Mouse (Mus musculus): ENCODE data around the gene Sec1. TPM values are rescaled to one million over a fixed set of nuclear protein-coding genes. Genes with fewer than 3 reads are reported as not detected.

The Sec1 gene
- total and polyA plus RNA-seq, 3 experiments: 0.16 to 0.25 (median 0.16) TPM

GRCm38 (mm10) chr7:45699523-45700141 is 5.4 kb upstream of the Sec1 start, which contains the start of gene Car11:
Gene Car11, plus strand, starts transcription at chr7:45699843.
- Histone ChIP-seq H3K4me3 (peak within 1 kb of the TSS; percentile 44), H3K36me3 (ENCODE audit: control insufficient read depth, insufficient read depth, low read length) (no peaks in the 10 kb centered on the region), H3K27ac (peak within 1 kb of the TSS; percentile 2; the same call in 1 of the 2 replicates), H3K79me2 (replicated peaks; ENCODE audit: control insufficient read depth, insufficient read depth, low read length) (no peaks in the 10 kb centered on the region), H3K9ac (ENCODE audit: low read depth, low read length) (peak within 1 kb of the TSS; percentile 68), H3K4me1 (ENCODE audit: control insufficient read depth, insufficient read depth, low read length) (peaks cover 9% of the 10 kb centered on the region), H3K27me3 (ENCODE audit: control insufficient read depth, insufficient read depth, low read length) (0 out of 2 replicates have a peak, but pooled peaks cover 3% of the 10 kb centered on the region)
- DNase-seq: no peak
- 7% methylated on average over 36 of the region's 36 CpGs for WGBS
- TF ChIP-seq CTCF (IDR thresholded peaks at IDR 0.05) (no peak), POLR2A (IDR thresholded peaks at IDR 0.05; ENCODE audit: insufficient read depth, low read depth, low read length) (no peak), EP300 (IDR thresholded peaks at IDR 0.05; ENCODE audit: insufficient read depth, low read depth, low read length) (no peak)
- intact Hi-C loops (cut with DNase I): loop anchor here (5.0 kb wide), 3 partner anchors 172 to 1147 kb away; partner anchors contain the start of genes Nr1h2, Plekha4 and Ppp1r15a

- 0 out of 2 replicates have a peak, but pooled peaks cover 3% of the 10 kb centered on the region for H3K27me3 ChIP-seq (ENCODE audit: control insufficient read depth, insufficient read depth, low read length)
- TF ChIP-seq POLR2A (IDR thresholded peaks at IDR 0.05; ENCODE audit: insufficient read depth, low read depth, low read length) (no peak), EP300 (IDR thresholded peaks at IDR 0.05; ENCODE audit: insufficient read depth, low read depth, low read length) (no peak)
- no peak overlapping the region for H3K4me3 ChIP-seq
- WGBS: 76% methylated on average over 7 of the region's 7 CpGs
- H3K9ac ChIP-seq (ENCODE audit: low read depth, low read length): no peak overlapping the region
- intact Hi-C loops (cut with DNase I): no loop called here
- no peaks in the 10 kb centered on the region for H3K79me2 ChIP-seq (replicated peaks; ENCODE audit: control insufficient read depth, insufficient read depth, low read length)
- no peaks in the 10 kb centered on the region for H3K36me3 ChIP-seq (ENCODE audit: control insufficient read depth, insufficient read depth, low read length)
- no peak overlapping the region for H3K27ac ChIP-seq
- no peak for DNase-seq
- peaks cover 4% of the 10 kb centered on the region; the same call in 1 of the 2 replicates for H3K4me1 ChIP-seq (ENCODE audit: control insufficient read depth, insufficient read depth, low read length)
Observed at GRCm38 (mm10) chr7:45697894-45698293, 3.7 kb upstream of the Sec1 start.

- no peak overlapping the region for H3K4me3 ChIP-seq
- H3K9ac ChIP-seq (ENCODE audit: low read depth, low read length): no peak overlapping the region
- intact Hi-C loops (cut with DNase I): no loop called here
- H3K27me3 ChIP-seq (ENCODE audit: control insufficient read depth, insufficient read depth, low read length): 0 out of 2 replicates have a peak, but pooled peaks cover 3% of the 10 kb centered on the region
- H3K79me2 ChIP-seq (replicated peaks; ENCODE audit: control insufficient read depth, insufficient read depth, low read length): no peaks in the 10 kb centered on the region
- H3K36me3 ChIP-seq (ENCODE audit: control insufficient read depth, insufficient read depth, low read length): no peaks in the 10 kb centered on the region
- WGBS: 30% methylated on average over 6 of the region's 6 CpGs
- no peak overlapping the region for H3K27ac ChIP-seq
- 0 out of 2 replicates have a peak, but pooled peaks cover 1% of the 10 kb centered on the region for H3K4me1 ChIP-seq (ENCODE audit: control insufficient read depth, insufficient read depth, low read length)
- no peak for DNase-seq
- TF ChIP-seq POLR2A (IDR thresholded peaks at IDR 0.05; ENCODE audit: insufficient read depth, low read depth, low read length) (no peak), EP300 (IDR thresholded peaks at IDR 0.05; ENCODE audit: insufficient read depth, low read depth, low read length) (no peak), CTCF (IDR thresholded peaks at IDR 0.05) (no peak)
Observed at GRCm38 (mm10) chr7:45695098-45695497, 896 bp upstream of the Sec1 start.

- DNase-seq: no peak
- no peaks in the 10 kb centered on the region for H3K79me2 ChIP-seq (replicated peaks; ENCODE audit: control insufficient read depth, insufficient read depth, low read length)
- no peak overlapping the region for H3K9ac ChIP-seq (ENCODE audit: low read depth, low read length)
- WGBS: 76% methylated on average over 2 of the region's 2 CpGs
- H3K4me1 ChIP-seq (ENCODE audit: control insufficient read depth, insufficient read depth, low read length): peaks cover 1% of the 10 kb centered on the region; the same call in 1 of the 2 replicates
- no peaks in the 10 kb centered on the region for H3K36me3 ChIP-seq (ENCODE audit: control insufficient read depth, insufficient read depth, low read length)
- TF ChIP-seq CTCF (IDR thresholded peaks at IDR 0.05): no peak
- no peak for TF ChIP-seq EP300 (IDR thresholded peaks at IDR 0.05; ENCODE audit: insufficient read depth, low read depth, low read length)
- TF ChIP-seq POLR2A (IDR thresholded peaks at IDR 0.05; ENCODE audit: insufficient read depth, low read depth, low read length): no peak
- H3K27me3 ChIP-seq (ENCODE audit: control insufficient read depth, insufficient read depth, low read length): no peaks in the 10 kb centered on the region
- H3K27ac ChIP-seq: no peak overlapping the region
- no peak overlapping the region for H3K4me3 ChIP-seq
- intact Hi-C loops (cut with DNase I): no loop called here
Observed at GRCm38 (mm10) chr7:45692364-45692763, 1.8 kb downstream of the Sec1 start.

GRCm38 (mm10) chr7:45689800-45690199 is 4.4 kb downstream of the Sec1 start:
- Histone ChIP-seq H3K27ac (no peak overlapping the region), H3K4me1 (ENCODE audit: control insufficient read depth, insufficient read depth, low read length) (peaks cover 1% of the 10 kb centered on the region; the same call in 1 of the 2 replicates), H3K4me3 (no peak overlapping the region), H3K27me3 (ENCODE audit: control insufficient read depth, insufficient read depth, low read length) (no peaks in the 10 kb centered on the region), H3K36me3 (ENCODE audit: control insufficient read depth, insufficient read depth, low read length) (no peaks in the 10 kb centered on the region), H3K9ac (ENCODE audit: low read depth, low read length) (no peak overlapping the region), H3K79me2 (replicated peaks; ENCODE audit: control insufficient read depth, insufficient read depth, low read length) (no peaks in the 10 kb centered on the region)
- TF ChIP-seq CTCF (IDR thresholded peaks at IDR 0.05): no peak
- no peak for TF ChIP-seq EP300 (IDR thresholded peaks at IDR 0.05; ENCODE audit: insufficient read depth, low read depth, low read length)
- TF ChIP-seq POLR2A (IDR thresholded peaks at IDR 0.05; ENCODE audit: insufficient read depth, low read depth, low read length): no peak
- intact Hi-C loops (cut with DNase I): loop anchor here (10.0 kb wide), 1 partner anchor 135 kb away; the partner anchor contains the start of gene Hsd17b14
- WGBS: 14% methylated on average over 11 of the region's 11 CpGs
- DNase-seq: no peak

GRCm38 (mm10) chr7:45689099-45689498 is 5.1 kb downstream of the Sec1 start:
- no peak overlapping the region for H3K4me3 ChIP-seq
- H3K36me3 ChIP-seq (ENCODE audit: control insufficient read depth, insufficient read depth, low read length): no peaks in the 10 kb centered on the region
- WGBS: 80% methylated on average over 6 of the region's 6 CpGs
- no peak overlapping the region for H3K9ac ChIP-seq (ENCODE audit: low read depth, low read length)
- TF ChIP-seq POLR2A (IDR thresholded peaks at IDR 0.05; ENCODE audit: insufficient read depth, low read depth, low read length): no peak
- no peak for TF ChIP-seq EP300 (IDR thresholded peaks at IDR 0.05; ENCODE audit: insufficient read depth, low read depth, low read length)
- TF ChIP-seq CTCF (IDR thresholded peaks at IDR 0.05): no peak
- no peak overlapping the region for H3K27ac ChIP-seq
- H3K4me1 ChIP-seq (ENCODE audit: control insufficient read depth, insufficient read depth, low read length): peaks cover 1% of the 10 kb centered on the region; the same call in 1 of the 2 replicates
- no peaks in the 10 kb centered on the region for H3K79me2 ChIP-seq (replicated peaks; ENCODE audit: control insufficient read depth, insufficient read depth, low read length)
- intact Hi-C loops (cut with DNase I): loop anchor here (10.0 kb wide), 1 partner anchor 134 kb away; the partner anchor contains the start of gene Hsd17b14
- no peak for DNase-seq
- no peaks in the 10 kb centered on the region for H3K27me3 ChIP-seq (ENCODE audit: control insufficient read depth, insufficient read depth, low read length)

Measured in heart, adult 2 months (tissue).